Mouse (Mus musculus): ENCODE data around the gene Wdr45. TPM values are rescaled to one million over a fixed set of nuclear protein-coding genes. Genes with fewer than 3 reads are reported as not detected.

Gene Wdr45
- total and polyA plus RNA-seq, 3 experiments: 18.0 to 24.1 (median 21.4) TPM

GRCm38 (mm10) chrX:7680864-7681263, 33.3 kb upstream of the Wdr45 start, which contains the start of gene Magix:
Magix (minus strand) TSS chrX:7681251.
- TF ChIP-seq MEF2A (IDR thresholded peaks at IDR 0.05; ENCODE audit: borderline replicate concordance, low read depth, low read length): no peak
- no peak for TF ChIP-seq USF2 (conservative IDR thresholded peaks at IDR 0.05; ENCODE audit: low read depth, low read length)
- no peak for TF ChIP-seq SIN3A (IDR thresholded peaks at IDR 0.05; ENCODE audit: low read length)
- TF ChIP-seq NELFE (IDR thresholded peaks at IDR 0.05; ENCODE audit: low read depth, low read length): no peak
- Histone ChIP-seq H3K9me3 (replicated peaks; ENCODE audit: low read length) (no peaks in the 10 kb centered on the region), H3K27me3 (replicated peaks) (peaks cover 3% of the 10 kb centered on the region), H3K4me1 (ENCODE audit: control insufficient read depth in 1 of 2, insufficient read depth in 2 of 2) (no peaks in the 10 kb centered on the region), H3K9ac (ENCODE audit: insufficient read depth, low read depth) (no peak within 1 kb of the TSS), H3K79me2 (replicated peaks; ENCODE audit: control insufficient read depth, extremely low read depth, insufficient read depth, poor library complexity, severe bottlenecking) (no peaks in the 10 kb centered on the region), H3K4me2 (ENCODE audit: insufficient read depth, low read depth, poor library complexity, severe bottlenecking) (0 out of 2 replicates have a peak within 1 kb of the TSS, but pooled peaks have one; percentile 30), H3K36me3 (replicated peaks in 1 of 2; ENCODE audit: control insufficient read depth in 1 of 2, insufficient read depth in 1 of 2, low read length in 1 of 2) (no peaks in the 10 kb centered on the region), H3K27ac (ENCODE audit: insufficient read depth, low read depth) (no peak within 1 kb of the TSS), H3K4me3 (replicated peaks in 1 of 3; ENCODE audit: low read depth in 2 of 3, low read length in 2 of 3, poor library complexity in 1 of 3) (no peak within 1 kb of the TSS)
- dilution Hi-C loops (cut with MboI; ENCODE audit: extremely low pct_ligation_motif_present, extremely low pct_unique_long_range_greater_than_20kb, low sequenced_read_pairs) (no loop called here), in situ Hi-C loops (cut with MboI; ENCODE audit: low pct_ligation_motif_present, low pct_unique_long_range_greater_than_20kb, low sequenced_read_pairs) (no loop called here)
- DNase-seq (ENCODE audit: extremely low read depth): no peak

DNA sequence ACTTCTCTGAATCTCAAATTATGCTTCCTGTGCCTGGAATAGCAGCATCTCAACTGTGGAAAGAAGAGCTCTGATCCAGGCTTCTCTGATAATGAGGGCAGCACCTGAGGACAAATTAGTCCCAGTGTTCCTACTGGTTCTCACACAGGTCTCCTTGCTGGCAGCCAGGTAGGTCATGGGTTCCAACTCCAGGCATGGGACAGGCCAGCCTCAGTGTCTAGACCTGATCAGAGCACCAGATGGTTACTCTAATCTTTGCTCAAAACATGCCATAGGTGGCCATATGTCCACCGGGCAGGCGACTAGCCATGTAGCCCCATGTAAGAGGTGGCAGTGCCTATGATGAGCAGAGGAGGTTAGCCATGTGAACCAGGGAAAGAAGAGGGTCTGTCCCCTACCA, 25.8 kb upstream of the Wdr45 start:
- Histone ChIP-seq H3K36me3 (replicated peaks in 1 of 2; ENCODE audit: control insufficient read depth in 1 of 2, insufficient read depth in 1 of 2, low read length in 1 of 2) (no peaks in the 10 kb centered on the region), H3K9ac (ENCODE audit: insufficient read depth, low read depth) (no peak overlapping the region), H3K4me3 (replicated peaks in 1 of 3; ENCODE audit: low read depth in 2 of 3, low read length in 2 of 3, poor library complexity in 1 of 3) (no peak overlapping the region), H3K79me2 (replicated peaks; ENCODE audit: control insufficient read depth, extremely low read depth, insufficient read depth, poor library complexity, severe bottlenecking) (no peaks in the 10 kb centered on the region), H3K27ac (ENCODE audit: insufficient read depth, low read depth) (no peak overlapping the region), H3K4me1 (ENCODE audit: control insufficient read depth in 1 of 2, insufficient read depth in 2 of 2) (no peaks in the 10 kb centered on the region), H3K9me3 (replicated peaks; ENCODE audit: low read length) (no peaks in the 10 kb centered on the region), H3K27me3 (replicated peaks) (peaks cover 3% of the 10 kb centered on the region), H3K4me2 (ENCODE audit: insufficient read depth, low read depth, poor library complexity, severe bottlenecking) (no peak overlapping the region)
- in situ Hi-C loops (cut with MboI; ENCODE audit: low pct_ligation_motif_present, low pct_unique_long_range_greater_than_20kb, low sequenced_read_pairs) (no loop called here), dilution Hi-C loops (cut with MboI; ENCODE audit: extremely low pct_ligation_motif_present, extremely low pct_unique_long_range_greater_than_20kb, low sequenced_read_pairs) (no loop called here)
- DNase-seq (ENCODE audit: extremely low read depth): no peak
- TF ChIP-seq POLR2AphosphoS2 (IDR thresholded peaks at IDR 0.05; ENCODE audit: low read depth, low read length) (no peak), RAD21 (IDR thresholded peaks at IDR 0.05; ENCODE audit: low read depth, low read length) (no peak), EP300 (IDR thresholded peaks at IDR 0.05; ENCODE audit: low read length) (no peak), ZC3H11A (IDR thresholded peaks at IDR 0.05; ENCODE audit: low read depth, low read length) (no peak), ZKSCAN1 (IDR thresholded peaks at IDR 0.05; ENCODE audit: borderline replicate concordance, low read depth, low read length) (no peak), PAX5 (IDR thresholded peaks at IDR 0.05; ENCODE audit: low read length) (no peak), MAZ (IDR thresholded peaks at IDR 0.05; ENCODE audit: low read depth, low read length) (no peak), ELF1 (IDR thresholded peaks at IDR 0.05; ENCODE audit: low read depth, low read length) (no peak), SIN3A (IDR thresholded peaks at IDR 0.05; ENCODE audit: low read length) (no peak), NRF1 (IDR thresholded peaks at IDR 0.05; ENCODE audit: low read depth, low read length) (no peak), MEF2A (IDR thresholded peaks at IDR 0.05; ENCODE audit: borderline replicate concordance, low read depth, low read length) (no peak), ETS1 (conservative IDR thresholded peaks at IDR 0.05; ENCODE audit: low read depth, low read length) (no peak)

GRCm38 (mm10) chrX:7690486-7690885, 23.6 kb upstream of the Wdr45 start:
- H3K4me1 ChIP-seq (ENCODE audit: control insufficient read depth in 1 of 2, insufficient read depth in 2 of 2): no peaks in the 10 kb centered on the region
- H3K27me3 ChIP-seq (replicated peaks): no peaks in the 10 kb centered on the region
- H3K9me3 ChIP-seq (replicated peaks; ENCODE audit: low read length): no peaks in the 10 kb centered on the region
- H3K4me2 ChIP-seq (ENCODE audit: insufficient read depth, low read depth, poor library complexity, severe bottlenecking): no peak overlapping the region
- TF ChIP-seq SIN3A (IDR thresholded peaks at IDR 0.05; ENCODE audit: low read length) (no peak), CTCF (conservative IDR thresholded peaks at IDR 0.05 in 1 of 2, IDR thresholded peaks at IDR 0.05 in 1 of 2; ENCODE audit: low read depth in 2 of 2, low read length in 2 of 2) (no peak), MYC (IDR thresholded peaks at IDR 0.05; ENCODE audit: low read depth, low read length) (no peak), USF2 (conservative IDR thresholded peaks at IDR 0.05; ENCODE audit: low read depth, low read length) (no peak), NRF1 (IDR thresholded peaks at IDR 0.05; ENCODE audit: low read depth, low read length) (no peak), GABPA (IDR thresholded peaks at IDR 0.05; ENCODE audit: insufficient replicate concordance, low read depth, low read length) (no peak), POLR2A (IDR thresholded peaks at IDR 0.05; ENCODE audit: low read depth, low read length) (no peak), POLR2AphosphoS2 (IDR thresholded peaks at IDR 0.05; ENCODE audit: low read depth, low read length) (no peak), CHD1 (IDR thresholded peaks at IDR 0.05; ENCODE audit: low read depth, low read length) (no peak), TCF12 (IDR thresholded peaks at IDR 0.05; ENCODE audit: low read depth, low read length) (no peak), NELFE (IDR thresholded peaks at IDR 0.05; ENCODE audit: low read depth, low read length) (no peak), IRF4 (IDR thresholded peaks at IDR 0.05; ENCODE audit: low read depth, low read length) (no peak), PAX5 (IDR thresholded peaks at IDR 0.05; ENCODE audit: low read length) (no peak), USF1 (IDR thresholded peaks at IDR 0.05; ENCODE audit: low read depth, low read length) (no peak), ZNF384 (IDR thresholded peaks at IDR 0.05; ENCODE audit: low read depth, low read length) (no peak)
- H3K36me3 ChIP-seq (replicated peaks in 1 of 2; ENCODE audit: control insufficient read depth in 1 of 2, insufficient read depth in 1 of 2, low read length in 1 of 2): no peaks in the 10 kb centered on the region
- no peak overlapping the region for H3K4me3 ChIP-seq (replicated peaks in 1 of 3; ENCODE audit: low read depth in 2 of 3, low read length in 2 of 3, poor library complexity in 1 of 3)
- in situ Hi-C loops (cut with MboI; ENCODE audit: low pct_ligation_motif_present, low pct_unique_long_range_greater_than_20kb, low sequenced_read_pairs): no loop called here
- no peak overlapping the region for H3K27ac ChIP-seq (ENCODE audit: insufficient read depth, low read depth)
- H3K79me2 ChIP-seq (replicated peaks; ENCODE audit: control insufficient read depth, extremely low read depth, insufficient read depth, poor library complexity, severe bottlenecking): no peaks in the 10 kb centered on the region
- H3K9ac ChIP-seq (ENCODE audit: insufficient read depth, low read depth): no peak overlapping the region
- dilution Hi-C loops (cut with MboI; ENCODE audit: extremely low pct_ligation_motif_present, extremely low pct_unique_long_range_greater_than_20kb, low sequenced_read_pairs): no loop called here
- no peak for DNase-seq (ENCODE audit: extremely low read depth)

Data from CH12.LX (cell line).